Mouse (Mus musculus) bone marrow, adult 2 months (tissue): ENCODE data around the gene Wfdc5. TPM values are rescaled to one million over a fixed set of nuclear protein-coding genes. Genes with fewer than 3 reads are reported as not detected.
A peak's percentile ranks its signal among the peaks of the same experiment; 100 is the strongest.

Experiments
- H3K27ac ChIP-seq: fragments of 200-500 bp; 2 replicates; pipeline ENCODE4 v1.5.1; 2012; ENCODE audit warnings: low read depth, mild to moderate bottlenecking, control low read depth, inconsistent platforms, low read length; ENCODE audit not compliant: control insufficient read depth, poor library complexity, insufficient read depth
- H3K4me1 ChIP-seq: fragments of 200-500 bp; 2 replicates; pipeline ENCODE4 v1.6.1; 2011; ENCODE audit warnings: low read length; ENCODE audit not compliant: control insufficient read depth, insufficient read depth
- H3K4me3 ChIP-seq: fragments of 200-500 bp; replicated peaks from 2 replicates; pipeline ENCODE3; 2011; ENCODE audit warnings: mild to moderate bottlenecking, low read depth, low read length, control low read depth; ENCODE audit not compliant: control insufficient read depth
- CTCF ChIP-seq: fragments of 200-500 bp; IDR thresholded peaks from 2 replicates; pipeline ENCODE4 v1.5.1; 2011; ENCODE audit warnings: low read length, control low read depth; ENCODE audit not compliant: control insufficient read depth, insufficient read depth
- POLR2A ChIP-seq: fragments of 200-500 bp; IDR thresholded peaks from 2 replicates; pipeline ENCODE4 v1.6.1; 2011; ENCODE audit warnings: low read depth, mild to moderate bottlenecking, control low read depth, low read length, borderline replicate concordance; ENCODE audit not compliant: control insufficient read depth
- WGBS: fragments of 180-500 bp; shearing (Covaris S2); methylation state at CpG from one replicate; pipeline ENCODE4 v1.1.7; 2018; 5-methylcytosine and 5-hydroxymethylcytosine counted together
- polyA plus RNA-seq: library from polyadenylated mRNA; stranded (reverse); fragments of >200 nt; gene quantifications from 2 replicates; pipeline ENCODE4 v1.2.4, GENCODE M21; 2011; ENCODE audit warnings: low replicate concordance; ENCODE audit not compliant: missing spikeins, insufficient read depth, insufficient read length

Wfdc5 gene
- polyA plus RNA-seq, 1 experiment, result not detected

DNA sequence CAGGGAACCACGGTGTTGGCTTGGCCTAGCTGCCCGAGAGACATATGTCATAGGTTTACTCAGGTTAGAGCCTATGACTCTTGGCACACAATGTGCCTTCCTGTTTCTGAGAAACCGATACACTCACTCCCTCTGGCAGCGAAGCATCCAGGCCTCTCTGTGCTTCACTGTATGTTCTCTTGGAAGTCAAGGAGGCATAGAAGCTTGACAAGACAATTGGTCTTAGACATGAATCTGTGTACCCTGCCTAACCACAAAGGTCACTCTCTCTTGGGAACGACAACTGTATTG is 14.1 kb upstream of the Wfdc5 start:
- TF ChIP-seq POLR2A (no peak), CTCF (no peak)
- Histone ChIP-seq H3K4me1 (no peaks in the 10 kb centered on the region), H3K4me3 (no peak overlapping the region), H3K27ac (no peak overlapping the region)
- WGBS, result 80% methylated on average over 5 of the region's 5 CpGs

DNA sequence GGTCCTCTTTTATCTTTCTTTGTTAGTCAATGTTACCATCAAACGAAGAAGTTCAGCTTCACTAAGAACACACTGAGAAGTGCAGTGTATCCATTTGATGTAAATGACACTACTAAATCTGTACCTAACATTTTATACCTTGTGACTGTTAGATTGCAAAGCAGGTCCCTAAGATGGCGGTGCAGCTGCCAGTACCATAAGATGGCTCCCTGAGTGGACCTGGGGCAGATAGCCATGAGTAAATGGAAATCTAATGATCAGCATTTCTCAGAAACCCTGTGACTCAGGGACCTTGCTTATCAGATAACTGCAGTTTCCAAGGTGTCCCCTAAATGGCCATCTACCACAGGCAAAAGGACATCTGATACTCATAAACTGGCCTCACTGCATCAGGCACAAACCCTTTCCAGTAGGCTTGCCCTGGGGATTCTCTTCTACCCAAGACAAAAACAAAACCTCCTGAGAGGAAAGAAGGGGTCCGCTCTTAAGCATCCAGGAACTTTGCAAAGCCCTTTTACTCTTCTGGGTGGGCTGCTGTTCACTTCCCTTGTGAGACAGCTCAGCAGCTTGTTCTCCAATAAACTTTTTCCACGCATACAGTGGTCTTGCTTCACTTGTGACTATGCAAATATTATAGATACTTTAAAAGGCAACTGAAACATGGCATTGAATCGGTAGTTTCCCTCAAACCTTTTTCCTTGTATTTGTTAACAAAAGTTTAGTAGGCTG is 13.6 kb upstream of the Wfdc5 start:
- WGBS, result 77% methylated on average over 5 of the region's 5 CpGs
- no peak for TF ChIP-seq POLR2A
- TF ChIP-seq CTCF, result no peak
- Histone ChIP-seq H3K4me1 (no peaks in the 10 kb centered on the region), H3K4me3 (no peak overlapping the region), H3K27ac (no peak overlapping the region)

DNA sequence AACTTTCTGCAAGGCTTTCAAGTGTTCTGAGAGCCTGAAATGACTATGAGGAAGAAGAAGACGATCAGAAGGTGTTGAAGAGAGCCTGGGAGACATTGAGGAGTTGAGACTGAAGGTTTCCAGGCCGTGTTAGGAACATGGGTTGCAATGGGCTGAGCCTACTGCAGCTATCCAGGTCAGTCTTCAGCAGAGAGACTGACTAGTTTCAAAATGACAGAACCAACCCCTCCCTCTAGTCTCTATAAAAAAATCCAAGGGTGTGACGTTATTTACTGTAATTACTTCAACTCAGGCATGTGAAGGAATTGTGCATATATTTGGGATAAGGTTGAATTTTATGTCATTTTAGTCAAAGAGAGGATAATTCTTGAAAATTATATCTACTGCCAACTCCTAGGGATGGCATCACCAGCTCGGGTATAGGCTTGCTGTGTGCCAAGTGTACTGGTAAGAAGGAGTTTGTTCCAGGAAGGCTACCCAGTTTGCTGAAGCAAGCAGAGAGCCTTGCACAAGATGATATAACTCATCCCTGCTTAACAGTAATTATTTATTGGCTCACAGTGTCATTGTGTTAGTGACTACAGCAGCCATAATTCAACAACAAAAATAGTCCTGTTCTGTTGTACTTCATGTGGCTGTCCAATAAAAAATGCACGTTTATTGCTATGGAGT is 12.6 kb upstream of the Wfdc5 start:
- TF ChIP-seq POLR2A (no peak), CTCF (no peak)
- WGBS, result 68% methylated on average over 5 of the region's 5 CpGs

DNA sequence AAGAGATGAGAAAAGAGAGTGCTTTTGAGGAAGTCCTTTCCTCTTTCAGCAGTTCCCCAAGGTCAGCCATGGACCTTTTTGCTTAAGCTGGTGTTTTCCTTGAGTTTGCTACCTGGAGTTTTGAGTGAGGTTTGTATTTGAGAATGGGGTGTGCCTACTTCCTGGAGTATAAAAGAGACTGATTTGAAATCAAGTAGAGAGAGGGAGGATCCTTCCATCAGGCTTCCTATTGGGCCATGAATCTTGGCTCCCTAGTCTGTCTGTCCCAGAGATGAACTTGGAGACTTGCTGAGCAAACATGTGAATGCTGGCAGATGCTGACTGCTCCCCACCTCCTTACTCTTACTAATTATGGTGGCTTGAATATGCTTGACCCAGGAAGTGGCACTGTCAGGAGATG is 9.7 kb upstream of the Wfdc5 start:
- no peak for TF ChIP-seq CTCF
- TF ChIP-seq POLR2A, result no peak
- H3K4me1 ChIP-seq, result no peaks in the 10 kb centered on the region
- H3K27ac ChIP-seq, result no peak overlapping the region
- H3K4me3 ChIP-seq, result no peak overlapping the region

More for the DNA sequence above, 12.6 kb upstream of the Wfdc5 start:
- H3K27ac ChIP-seq, result no peak overlapping the region
- no peak overlapping the region for H3K4me3 ChIP-seq
- H3K4me1 ChIP-seq, result no peaks in the 10 kb centered on the region

DNA sequence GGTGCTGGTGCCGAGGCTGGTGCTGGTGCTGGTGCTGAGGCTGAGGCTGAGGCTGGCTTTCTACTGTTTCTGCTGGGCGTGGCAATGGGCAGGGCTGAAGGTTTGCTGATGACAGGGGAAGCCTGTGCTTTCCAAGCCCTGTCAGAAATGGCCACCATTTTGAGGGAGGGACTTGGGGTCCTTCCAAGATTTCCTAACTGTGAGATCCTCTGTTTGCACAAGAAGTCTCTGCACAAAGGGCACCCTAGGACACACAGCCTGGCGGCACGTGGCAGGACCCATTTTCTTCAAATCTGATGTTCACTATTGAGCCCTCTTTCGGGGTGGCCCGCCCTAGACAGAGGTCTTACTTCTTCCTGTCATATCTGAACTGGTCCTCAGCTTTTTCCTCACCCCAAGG is 8.0 kb upstream of the Wfdc5 start, which contains the start of gene Wfdc12:
Gene Wfdc12, minus strand, starts transcription at position 33 of the 400 bp plus-strand sequence.
- H3K4me1 ChIP-seq, result no peaks in the 10 kb centered on the region
- TF ChIP-seq CTCF (no peak), POLR2A (no peak)
- no peak within 1 kb of the TSS for H3K27ac ChIP-seq
- WGBS, result 77% methylated on average over 6 of the region's 6 CpGs
- no peak within 1 kb of the TSS for H3K4me3 ChIP-seq

DNA sequence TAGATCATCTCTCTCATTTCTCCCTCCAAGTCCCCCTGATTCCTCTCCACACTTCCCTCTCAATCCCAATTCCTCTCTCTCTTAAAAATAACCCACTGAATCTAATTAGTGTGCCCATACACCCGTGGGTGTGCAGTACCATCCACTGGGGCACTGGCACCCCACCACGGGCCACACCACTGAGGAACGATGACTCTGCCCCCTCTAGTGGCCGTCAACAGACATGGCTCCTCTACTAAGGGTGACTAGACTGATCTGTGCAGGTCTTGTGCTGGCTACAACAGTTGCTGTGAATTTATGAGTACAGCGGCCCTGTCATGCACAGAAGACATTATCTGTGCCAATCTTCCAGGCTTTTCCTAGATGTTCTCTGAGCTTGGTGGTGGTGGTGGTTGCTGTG is 6.2 kb upstream of the Wfdc5 start:
- Histone ChIP-seq H3K27ac (no peak overlapping the region), H3K4me3 (no peak overlapping the region), H3K4me1 (no peaks in the 10 kb centered on the region)
- WGBS, result 22% methylated on average over 5 of the region's 5 CpGs
- TF ChIP-seq CTCF, result peak; percentile 64
- TF ChIP-seq POLR2A, result no peak

DNA sequence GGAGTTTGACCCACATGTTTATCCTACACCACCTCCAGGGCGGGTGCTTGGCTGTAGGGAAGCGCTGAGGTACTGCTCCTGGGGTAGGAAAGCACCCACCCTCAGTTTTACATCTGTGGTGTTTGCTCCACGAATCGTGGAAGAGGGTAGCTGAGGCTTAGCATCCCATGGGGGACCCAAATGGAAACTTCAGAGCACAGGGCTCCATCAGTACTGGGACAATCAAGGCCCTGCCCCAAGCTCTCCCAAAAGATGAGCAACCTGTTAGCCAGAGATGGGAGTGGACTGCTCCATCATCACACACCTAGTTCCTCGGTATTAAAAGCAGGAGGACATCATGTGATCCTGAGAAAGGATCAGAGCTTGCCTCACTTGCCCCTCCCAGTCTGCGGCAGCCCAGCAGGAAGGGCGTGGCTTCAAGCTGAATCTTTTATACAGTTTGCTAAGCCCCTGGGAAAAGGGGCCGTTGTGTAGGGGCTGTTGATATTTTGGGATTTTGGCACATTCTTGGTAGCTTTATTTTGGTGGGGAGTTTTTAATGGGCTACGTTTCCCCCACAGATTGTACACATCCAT is 1.7 kb upstream of the Wfdc5 start:
- WGBS, result 33% methylated on average over 9 of the region's 9 CpGs
- no peak for TF ChIP-seq POLR2A
- no peak for TF ChIP-seq CTCF
- no peaks in the 10 kb centered on the region for H3K4me1 ChIP-seq
- H3K4me3 ChIP-seq, result no peak overlapping the region
- H3K27ac ChIP-seq, result no peak overlapping the region

DNA sequence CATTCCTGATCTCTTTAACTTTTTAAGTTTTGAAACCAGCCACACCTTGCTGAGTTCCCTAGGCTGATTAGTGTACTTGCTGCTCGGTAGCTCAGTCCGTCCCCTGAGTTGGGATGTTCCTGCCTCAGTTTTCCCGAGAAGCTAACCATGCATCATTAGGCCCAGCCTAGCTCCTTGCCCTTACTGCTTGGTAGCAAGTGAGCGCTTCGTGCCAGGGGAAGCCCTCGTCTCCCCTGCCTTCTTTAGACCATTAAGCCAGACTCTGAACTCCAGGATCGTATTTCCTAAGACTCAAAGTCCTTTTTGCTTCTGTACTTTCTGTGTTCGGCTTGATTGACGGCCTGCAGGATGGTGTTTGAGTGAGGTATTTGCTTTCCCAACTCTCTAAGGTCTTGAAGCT is 798 bp upstream of the Wfdc5 start:
- H3K27ac ChIP-seq, result no peak overlapping the region
- no peak overlapping the region for H3K4me3 ChIP-seq
- TF ChIP-seq POLR2A (no peak), CTCF (no peak)
- H3K4me1 ChIP-seq, result no peaks in the 10 kb centered on the region
- WGBS, result 86% methylated on average over 9 of the region's 9 CpGs
